Mouse (Mus musculus): ENCODE measurements around the gene Ampd1.

Ampd1 gene

DNA sequence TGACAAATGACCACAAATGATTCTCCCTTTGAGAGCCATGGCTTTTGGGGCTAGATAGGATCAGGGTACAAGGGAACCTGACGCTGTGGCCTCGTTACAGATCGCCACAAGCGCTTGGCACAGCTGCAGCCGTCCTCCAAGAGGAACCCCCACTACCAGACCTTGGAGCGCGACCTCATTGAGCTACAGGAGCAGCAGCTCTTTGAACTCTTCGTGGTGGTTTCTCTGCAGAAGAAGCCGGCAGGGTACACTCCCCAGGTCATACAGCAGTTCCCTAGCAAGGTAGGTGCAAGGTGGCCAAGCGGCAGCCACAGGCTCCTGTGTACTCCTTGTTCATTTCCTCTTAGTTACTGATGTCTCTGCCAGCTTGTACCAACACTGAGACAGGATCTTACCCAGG, 75.1 kb downstream of the Ampd1 start:
- no peak for DNase-seq (ENCODE audit: low spot score in 2 of 2)
